Mouse (Mus musculus) kidney, adult 2 months (tissue): ENCODE measurements around the gene Zfp597. TPM values are rescaled to one million over a fixed set of nuclear protein-coding genes. Genes with fewer than 3 reads are reported as not detected.
"Not testable (repeated sequence)": the region's sequence is repeated elsewhere in the genome, so short reads cannot be mapped to it uniquely, and the experiment has no call there.

Experiments
- DNase-seq: peaks from one replicate; pipeline ENCODE4 v3.0.0; 2021
- H3K27ac ChIP-seq: fragments of 200-500 bp; 2 replicates; pipeline ENCODE4 v1.5.1; 2012; ENCODE audit warnings: low read depth, low read length, control low read depth, inconsistent platforms; ENCODE audit not compliant: insufficient read depth
- H3K27me3 ChIP-seq: fragments of 200-500 bp; replicated peaks from 2 replicates; pipeline ENCODE4 v1.6.1; 2012; ENCODE audit warnings: mild to moderate bottlenecking, moderate library complexity, low read length, inconsistent platforms; ENCODE audit not compliant: control insufficient read depth, insufficient read depth
- H3K36me3 ChIP-seq: fragments of 200-500 bp; 2 replicates; pipeline ENCODE4 v1.6.1; 2012; ENCODE audit warnings: mild to moderate bottlenecking, moderate library complexity, low read length, inconsistent platforms; ENCODE audit not compliant: control insufficient read depth, insufficient read depth
- H3K4me1 ChIP-seq: fragments of 200-500 bp; 2 replicates; pipeline ENCODE4 v1.6.1; 2011; ENCODE audit warnings: low read length; ENCODE audit not compliant: control insufficient read depth, insufficient read depth
- H3K4me3 ChIP-seq: fragments of 200-500 bp; 2 replicates; pipeline ENCODE4 v1.5.1; 2011; ENCODE audit warnings: mild to moderate bottlenecking, low read depth, low read length, control low read depth; ENCODE audit not compliant: insufficient read depth
- CTCF ChIP-seq: fragments of 200-500 bp; conservative IDR thresholded peaks from 2 replicates; pipeline ENCODE4 v1.5.1; 2011; ENCODE audit warnings: low read depth, mild to moderate bottlenecking, control low read depth, low read length, moderate library complexity, mixed read lengths; ENCODE audit not compliant: insufficient read depth, insufficient read length
- POLR2A ChIP-seq: fragments of 200-500 bp; IDR thresholded peaks from one replicate; pipeline ENCODE4 v1.6.1; 2011; ENCODE audit warnings: low read depth, low read length, control low read depth
- WGBS: fragments of 180-500 bp; shearing (Covaris S2); methylation state at CpG from one replicate; pipeline ENCODE4 v1.1.7; 2018; 5-methylcytosine and 5-hydroxymethylcytosine counted together
- polyA plus RNA-seq: library from polyadenylated mRNA; depleted of rRNA; stranded (reverse); fragments of >200 nt; gene quantifications from 2 replicates; pipeline ENCODE4 v1.2.3, GENCODE M21; 2012; rRNA removed

Zfp597 gene
- polyA plus RNA-seq, 1 experiment, result 2.5 TPM

GRCm38 (mm10) chr16:3828021-3828420 lies 56.3 kb downstream of the Zfp597 start:
- TF ChIP-seq POLR2A (no peak), CTCF (no peak)
- Histone ChIP-seq H3K36me3 (no peaks in the 10 kb centered on the region), H3K27ac (no peak overlapping the region), H3K27me3 (no peaks in the 10 kb centered on the region), H3K4me1 (no peaks in the 10 kb centered on the region), H3K4me3 (no peak overlapping the region)
- WGBS, result 52% methylated on average over 3 of the region's 3 CpGs
- DNase-seq, result no peak

GRCm38 (mm10) chr16:3820202-3820601 lies 64.2 kb downstream of the Zfp597 start:
- H3K27me3 ChIP-seq, result no peaks in the 10 kb centered on the region
- no peak overlapping the region for H3K4me3 ChIP-seq
- no peak for DNase-seq
- no peaks in the 10 kb centered on the region for H3K36me3 ChIP-seq
- no peak overlapping the region for H3K27ac ChIP-seq
- TF ChIP-seq CTCF (no peak), POLR2A (no peak)
- no peaks in the 10 kb centered on the region for H3K4me1 ChIP-seq
- 83% methylated on average over 2 of the region's 2 CpGs for WGBS

GRCm38 (mm10) chr16:3814667-3815066 lies 69.7 kb downstream of the Zfp597 start:
- not testable (repeated sequence) for DNase-seq, H3K27ac ChIP-seq, H3K36me3 ChIP-seq, H3K27me3 ChIP-seq, H3K4me1 ChIP-seq, H3K4me3 ChIP-seq
- 82% methylated on average over 6 of the region's 6 CpGs for WGBS

Other genes starting within 250 kb of the Zfp597 start
- 0.06 TPM in 1 of 2 replicates, not detected in the other for gene Mefv, start 166.5 kb downstream of the Zfp597 start, polyA plus RNA-seq
- gene Zfp263, start 140.5 kb downstream of the Zfp597 start, polyA plus RNA-seq, result 4.7 and 5.2 TPM in 2 replicates
- not detected in 2 replicates for gene Olfr15, start 53.7 kb downstream of the Zfp597 start, polyA plus RNA-seq
- 1.1 and 1.3 TPM in 2 replicates for gene Zfp174, start 37.3 kb downstream of the Zfp597 start, polyA plus RNA-seq
- 69.8 and 73.2 TPM in 2 replicates for gene Naa60, start 12.2 kb downstream of the Zfp597 start, polyA plus RNA-seq
- gene Gm20695, start 87 bp upstream of the Zfp597 start, polyA plus RNA-seq, result not detected in 2 replicates
- gene 1700037C18Rik, start 24.1 kb upstream of the Zfp597 start, polyA plus RNA-seq, result 19.5 and 20.7 TPM in 2 replicates
- 7.3 and 8.3 TPM in 2 replicates for gene Cluap1, start 24.2 kb upstream of the Zfp597 start, polyA plus RNA-seq
- gene Nlrc3, start 92.1 kb upstream of the Zfp597 start, polyA plus RNA-seq, result 3.8 and 4.0 TPM in 2 replicates
- 36.0 and 41.0 TPM in 2 replicates for gene Slx4, start 119.2 kb upstream of the Zfp597 start, polyA plus RNA-seq
- gene Dnase1, start 152.4 kb upstream of the Zfp597 start, polyA plus RNA-seq, result 2,240 and 2,440 TPM in 2 replicates
- 225 and 226 TPM in 2 replicates for gene Trap1, start 193.3 kb upstream of the Zfp597 start, polyA plus RNA-seq